In the genomic region with DNA sequence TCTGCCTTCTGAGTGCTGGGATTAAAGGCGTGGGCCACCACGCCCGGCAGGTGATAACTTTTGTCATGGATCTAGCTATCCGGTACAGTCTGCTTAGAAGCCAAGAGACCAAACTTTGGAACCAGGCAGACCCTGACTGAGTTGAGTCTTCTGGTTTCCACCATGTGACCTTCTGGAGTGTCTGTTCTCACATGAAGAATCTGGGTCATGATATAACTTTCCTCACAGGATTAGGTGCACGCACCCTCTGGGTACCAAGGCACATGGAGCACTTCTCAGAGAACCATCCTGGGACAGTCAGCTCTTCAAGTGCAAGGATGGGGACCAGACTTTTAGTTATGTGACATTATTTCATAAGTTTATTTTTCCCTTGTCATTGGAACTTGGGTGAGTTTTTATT, we compare ENCODE assay signal across 8 mouse cellular contexts. TPM values are rescaled to one million over a fixed set of nuclear protein-coding genes. Genes with fewer than 3 reads are reported as not detected.
DNase-seq lines count a peak whose midpoint lies in the region; ATAC-seq and TF ChIP-seq lines count a peak whose summit lies in the region.

No protein-coding gene starts in this region.

- H3K4me2 ChIP-seq in kidney, postnatal 0 days (ENCODE audit: low read length): peak overlapping the region; percentile 79
- H3K4me2 ChIP-seq in embryonic facial prominence, embryonic 14.5 days (ENCODE audit: low read depth, low read length): peak overlapping the region; percentile 96
- H3K4me2 ChIP-seq in intestine, embryonic 16.5 days (ENCODE audit: low read depth, low read length): peak overlapping the region; percentile 71
- H3K4me2 ChIP-seq in neural tube, embryonic 12.5 days (replicated peaks): peak overlapping the region; percentile 88

- no peaks in the 10 kb centered on the region for H3K27me3 ChIP-seq in kidney, postnatal 0 days (ENCODE audit: insufficient read depth, low read length)
- no peaks in the 10 kb centered on the region for H3K27me3 ChIP-seq in embryonic facial prominence, embryonic 14.5 days (replicated peaks; ENCODE audit: control insufficient read depth, insufficient read depth, low read length)
- no peaks in the 10 kb centered on the region for H3K27me3 ChIP-seq in intestine, embryonic 16.5 days (replicated peaks; ENCODE audit: control insufficient read depth, insufficient read depth, low read length)
- H3K27me3 ChIP-seq in neural tube, embryonic 12.5 days (replicated peaks): no peaks in the 10 kb centered on the region

- WGBS in kidney, postnatal 0 days: 92% methylated on average over 5 of the region's 5 CpGs
- WGBS in embryonic facial prominence, embryonic 14.5 days: 89% methylated on average over 5 of the region's 5 CpGs
- 85% methylated on average over 5 of the region's 5 CpGs for WGBS in intestine, embryonic 16.5 days
- WGBS in neural tube, embryonic 12.5 days: 90% methylated on average over 5 of the region's 5 CpGs

- DNase-seq in kidney, postnatal 0 days (ENCODE audit: low spot score): no peak
- no peak for DNase-seq in kidney, adult 9 months
- no peak for DNase-seq in embryonic facial prominence, embryonic 14.5 days (ENCODE audit: low spot score)
- DNase-seq in frontal cortex, postnatal 25 days (ENCODE audit: low spot score in 2 of 2): no peak
- DNase-seq in adipocyte (ENCODE audit: low spot score): no peak

- H3K36me3 ChIP-seq in kidney, postnatal 0 days (ENCODE audit: insufficient read depth, low read length): no peaks in the 10 kb centered on the region
- H3K36me3 ChIP-seq in embryonic facial prominence, embryonic 14.5 days (ENCODE audit: control insufficient read depth, insufficient read depth, low read length): no peaks in the 10 kb centered on the region
- H3K36me3 ChIP-seq in intestine, embryonic 16.5 days (ENCODE audit: control insufficient read depth, insufficient read depth, low read length): no peaks in the 10 kb centered on the region
- no peaks in the 10 kb centered on the region for H3K36me3 ChIP-seq in neural tube, embryonic 12.5 days

- no peak overlapping the region; the same call in 1 of the 2 replicates for H3K4me3 ChIP-seq in kidney, postnatal 0 days (replicated peaks; ENCODE audit: low read depth, low read length)
- H3K4me3 ChIP-seq in embryonic facial prominence, embryonic 14.5 days (ENCODE audit: low read depth, low read length): peak overlapping the region; percentile 77
- peak overlapping the region; percentile 84 for H3K4me3 ChIP-seq in intestine, embryonic 16.5 days (ENCODE audit: low read length)
- H3K4me3 ChIP-seq in neural tube, embryonic 12.5 days: no peak overlapping the region

- ATAC-seq in kidney, postnatal 0 days (replicated peaks; ENCODE audit: low FRiP score, low read depth): no peak
- ATAC-seq in embryonic facial prominence, embryonic 14.5 days (ENCODE audit: low read depth): no peak
- ATAC-seq in intestine, embryonic 16.5 days: no peak
- ATAC-seq in neural tube, embryonic 12.5 days (ENCODE audit: low FRiP score, low read depth): no peak
- no peak for ATAC-seq in erythroid progenitor cell, adult 5-6 weeks (replicated peaks; ENCODE audit: low FRiP score, poor library complexity, severe bottlenecking)

- H3K9me3 ChIP-seq in kidney, postnatal 0 days (replicated peaks; ENCODE audit: low read length): no peaks in the 10 kb centered on the region
- H3K9me3 ChIP-seq in embryonic facial prominence, embryonic 14.5 days (ENCODE audit: control insufficient read depth, low read length): peaks cover 2% of the 10 kb centered on the region; the same call in 1 of the 2 replicates
- no peaks in the 10 kb centered on the region for H3K9me3 ChIP-seq in intestine, embryonic 16.5 days (ENCODE audit: control insufficient read depth, low read length)
- no peaks in the 10 kb centered on the region for H3K9me3 ChIP-seq in neural tube, embryonic 12.5 days

- no peak overlapping the region for H3K27ac ChIP-seq in kidney, postnatal 0 days
- H3K27ac ChIP-seq in embryonic facial prominence, embryonic 14.5 days (replicated peaks; ENCODE audit: low read depth, low read length): peak overlapping the region; percentile 98
- H3K27ac ChIP-seq in intestine, embryonic 16.5 days (ENCODE audit: low read length): peak overlapping the region; percentile 97
- no peak overlapping the region for H3K27ac ChIP-seq in neural tube, embryonic 12.5 days

- H3K9ac ChIP-seq in kidney, postnatal 0 days (ENCODE audit: low read depth, low read length): no peak overlapping the region
- peak overlapping the region; percentile 99; the same call in 1 of the 2 replicates for H3K9ac ChIP-seq in embryonic facial prominence, embryonic 14.5 days (ENCODE audit: low read depth, low read length)
- peak overlapping the region; percentile 98; the same call in 1 of the 2 replicates for H3K9ac ChIP-seq in intestine, embryonic 16.5 days (ENCODE audit: low read depth, low read length)
- H3K9ac ChIP-seq in neural tube, embryonic 12.5 days: no peak overlapping the region; the same call in 1 of the 2 replicates

- H3K4me1 ChIP-seq in kidney, postnatal 0 days (replicated peaks; ENCODE audit: insufficient read depth, low read length): peaks cover 23% of the 10 kb centered on the region
- H3K4me1 ChIP-seq in embryonic facial prominence, embryonic 14.5 days (ENCODE audit: control insufficient read depth, insufficient read depth, low read length): peaks cover 32% of the 10 kb centered on the region
- peaks cover 28% of the 10 kb centered on the region for H3K4me1 ChIP-seq in intestine, embryonic 16.5 days (ENCODE audit: control insufficient read depth, insufficient read depth, low read length)
- H3K4me1 ChIP-seq in neural tube, embryonic 12.5 days: peaks cover 46% of the 10 kb centered on the region

- no peak for TF ChIP-seq CTCF in kidney, postnatal 0 days (IDR thresholded peaks at IDR 0.05; ENCODE audit: low read depth)

RNA-seq across cellular contexts. Expression of a gene that starts 51.4 kb away (rescaled TPM):
- polyA plus RNA-seq in kidney, postnatal 0 days (2015; fragmentation: Nextera tagmentation; extraction: Ambion mirVana): 0.08 TPM in 2 replicates
- polyA plus RNA-seq in embryonic facial prominence, embryonic 14.5 days (2014; fragmentation: Nextera tagmentation; extraction: Ambion mirVana): 0.10 and 0.22 TPM in 2 replicates
- polyA plus RNA-seq in intestine, embryonic 16.5 days (2015; fragmentation: Nextera tagmentation; extraction: Ambion mirVana): 0.07 TPM in 1 of 2 replicates, not detected in the other
- polyA plus RNA-seq in neural tube, embryonic 12.5 days (2016; fragmentation: Nextera tagmentation; extraction: Ambion mirVana): 0.15 and 0.16 TPM in 2 replicates
- not detected in 2 replicates for total RNA-seq in erythroid progenitor cell, adult 5-6 weeks (2015; ENCODE audit: low replicate concordance)
- total RNA-seq in erythroid progenitor cell, adult 5-6 weeks (2017; ENCODE audit: low replicate concordance): not detected in 2 replicates

Comparison
In these comparisons a context has a peak if more than half of its experiments do, and no peak if none do; other contexts are left out.
1. H3K27ac ChIP-seq: peak in embryonic facial prominence, embryonic 14.5 days (single experiment) and intestine, embryonic 16.5 days (single experiment); none in kidney, postnatal 0 days (single experiment) and neural tube, embryonic 12.5 days (single experiment).
2. H3K4me3 ChIP-seq: peak in embryonic facial prominence, embryonic 14.5 days (single experiment) and intestine, embryonic 16.5 days (single experiment); none in kidney, postnatal 0 days (single experiment) and neural tube, embryonic 12.5 days (single experiment).
3. H3K9ac ChIP-seq: peak in embryonic facial prominence, embryonic 14.5 days (single experiment) and intestine, embryonic 16.5 days (single experiment); none in kidney, postnatal 0 days (single experiment) and neural tube, embryonic 12.5 days (single experiment).
4. Peak in every context shown above with its lines, with median percentiles within 50 percentile points of each other: H3K4me2 ChIP-seq.